ENCODE assay signal across 8 mouse cellular contexts in genomic region chr1:55052355-55052953, GRCm38 (mm10). TPM values are rescaled to one million over a fixed set of nuclear protein-coding genes. Genes with fewer than 3 reads are reported as not detected.
A peak's percentile ranks its signal among the peaks of the same experiment; 100 is the strongest.
DNase-seq lines count a peak whose midpoint lies in the region; ATAC-seq lines count a peak whose summit lies in the region.

Coq10b (plus strand) TSS chr1:55052770.

- no peaks in the 10 kb centered on the region for H3K36me3 ChIP-seq in hindbrain, embryonic 15.5 days

- H3K9me3 ChIP-seq in hindbrain, embryonic 15.5 days = no peaks in the 10 kb centered on the region

- H3K27ac ChIP-seq in hindbrain, embryonic 15.5 days (replicated peaks) = peak within 1 kb of the TSS; percentile 87

- 0% methylated on average over 46 of the region's 46 CpGs for WGBS in hindbrain, embryonic 15.5 days

- H3K4me1 ChIP-seq in hindbrain, embryonic 15.5 days (replicated peaks) = peaks cover 17% of the 10 kb centered on the region

- H3K27me3 ChIP-seq in hindbrain, embryonic 15.5 days = 0 out of 2 replicates have a peak, but pooled peaks cover 6% of the 10 kb centered on the region

- H3K4me3 ChIP-seq in hindbrain, embryonic 15.5 days = peak within 1 kb of the TSS; percentile 86

- peak; percentile 100 for ATAC-seq in hindbrain, embryonic 15.5 days (ENCODE audit: low FRiP score, low read depth)

- peak; percentile 100 for DNase-seq in T-cell, adult 2 months (ENCODE audit: low spot score)
- DNase-seq in cerebellum, postnatal 36 days = peak; percentile 98 to 99
- peak; percentile 99 to 100 for DNase-seq in frontal cortex, postnatal 36 days (ENCODE audit: low spot score in 2 of 2)
- DNase-seq in left cerebral cortex, adult 11 months (ENCODE audit: low spot score) = peak; percentile 98
- DNase-seq in lung, postnatal 4 days = peak; percentile 99
- DNase-seq in retina, postnatal 7 days (ENCODE audit: low read depth, low spot score) = peak; percentile 96
- peak; percentile 98 for DNase-seq in urinary bladder, adult 2 months (ENCODE audit: low spot score)

- peak within 1 kb of the TSS; percentile 69 for H3K9ac ChIP-seq in hindbrain, embryonic 15.5 days

- H3K4me2 ChIP-seq in hindbrain, embryonic 15.5 days = peak within 1 kb of the TSS; percentile 95

RNA-seq across cellular contexts. Expression of gene Coq10b, which starts in this region (rescaled TPM):
- polyA plus RNA-seq in hindbrain, embryonic 15.5 days (2015; fragmentation: Nextera tagmentation; extraction: Ambion mirVana) = 29.2 and 30.1 TPM in 2 replicates
- 63.1 and 78.4 TPM in 2 replicates for polyA plus RNA-seq in urinary bladder, adult 2 months (2012; rRNA removed)

Comparison
In these comparisons a context has a peak if more than half of its experiments do, and no peak if none do; other contexts are left out.
1. Peak in every context shown above with its lines: DNase-seq, ATAC-seq, H3K4me3 ChIP-seq and H3K27ac ChIP-seq.